Mouse (Mus musculus): Measurements from ENCODE around the gene Ccnk. TPM values are rescaled to one million over a fixed set of nuclear protein-coding genes. Genes with fewer than 3 reads are reported as not detected.

The Ccnk gene
- polyA plus RNA-seq, 1 experiment from 2014 or later: 3.4 TPM

DNA sequence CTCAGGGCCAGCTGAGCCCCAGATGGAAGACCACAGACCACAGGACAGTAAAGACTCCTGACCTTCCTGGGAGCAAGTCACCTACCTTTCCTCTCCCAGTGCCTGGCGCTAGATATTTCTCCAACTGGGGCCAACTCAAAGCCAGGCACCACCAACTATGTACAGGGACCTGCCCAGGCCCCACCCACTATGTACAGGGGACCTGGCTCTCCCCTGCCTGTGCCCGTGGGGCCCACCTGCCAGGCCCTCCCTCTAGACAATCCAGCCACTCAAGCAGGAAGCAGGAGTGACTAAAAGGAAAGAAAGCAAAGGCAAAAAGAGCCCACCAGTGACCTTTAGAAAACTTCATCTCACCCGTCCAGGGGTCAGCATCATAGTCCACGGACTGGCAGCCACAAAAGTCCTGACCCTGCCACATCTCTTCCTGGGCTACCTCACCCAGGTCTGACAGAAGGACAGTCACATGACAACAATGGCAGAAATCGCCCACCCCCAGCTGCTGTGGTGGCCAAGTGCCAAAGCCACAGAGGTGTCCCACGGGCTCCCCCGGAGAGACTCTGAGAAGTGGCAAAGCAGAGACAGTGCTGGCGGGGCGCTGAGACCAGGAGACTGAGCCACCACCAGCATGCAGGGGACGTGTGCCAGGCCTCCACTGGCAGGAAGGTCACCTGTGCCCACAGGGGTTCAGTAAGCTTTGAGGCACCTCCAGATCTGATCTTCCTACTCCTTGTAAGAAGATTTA, 67.6 kb downstream of the Ccnk start:
- no peaks in the 10 kb centered on the region for H3K36me3 ChIP-seq
- no peak for DNase-seq (ENCODE audit: low spot score)
- H3K9me3 ChIP-seq (replicated peaks): no peaks in the 10 kb centered on the region
- peaks cover 77% of the 10 kb centered on the region for H3K4me1 ChIP-seq
- 80% methylated on average over 10 of the region's 10 CpGs for WGBS
- H3K27me3 ChIP-seq (ENCODE audit: low read depth, poor library complexity, severe bottlenecking): peaks cover 60% of the 10 kb centered on the region
- H3K4me3 ChIP-seq: no peak overlapping the region
- no peak overlapping the region for H3K27ac ChIP-seq

DNA sequence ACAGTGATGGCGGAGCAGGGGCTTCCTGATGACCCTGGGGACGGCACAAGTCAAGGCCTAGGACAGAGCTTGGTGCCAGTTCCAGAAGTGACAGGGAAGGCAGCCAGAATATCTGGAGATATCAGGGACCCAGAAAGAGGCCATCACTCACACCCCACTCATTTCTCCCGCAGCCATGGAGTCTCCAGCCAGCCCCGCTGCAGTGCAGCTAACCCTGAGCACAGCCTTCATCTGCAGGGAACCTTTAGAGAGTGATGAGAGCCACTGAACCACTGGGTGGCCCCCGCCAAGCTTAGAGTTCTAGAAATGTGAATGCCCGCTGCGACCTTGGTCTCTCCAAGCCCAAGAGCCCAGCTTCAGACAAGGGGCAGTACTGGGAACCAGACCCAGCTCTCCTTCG, 69.6 kb downstream of the Ccnk start:
- Histone ChIP-seq H3K4me1 (peaks cover 87% of the 10 kb centered on the region), H3K27ac (0 out of 2 replicates have a peak overlapping the region, but pooled peaks have one; percentile 2)

GRCm38 (mm10) chr12:108249522-108249921, 70.1 kb downstream of the Ccnk start:
- Histone ChIP-seq H3K4me1 (peaks cover 85% of the 10 kb centered on the region), H3K27me3 (ENCODE audit: low read depth, poor library complexity, severe bottlenecking) (peaks cover 34% of the 10 kb centered on the region; the same call in 1 of the 2 replicates), H3K36me3 (no peaks in the 10 kb centered on the region), H3K9me3 (replicated peaks) (no peaks in the 10 kb centered on the region), H3K27ac (0 out of 2 replicates have a peak overlapping the region, but pooled peaks have one; percentile 2), H3K4me3 (no peak overlapping the region)
- no peak for DNase-seq (ENCODE audit: low spot score)
- WGBS: 90% methylated on average over 10 of the region's 10 CpGs

More for the DNA sequence above, 69.6 kb downstream of the Ccnk start:
- no peak overlapping the region for H3K4me3 ChIP-seq
- H3K36me3 ChIP-seq: no peaks in the 10 kb centered on the region
- no peaks in the 10 kb centered on the region for H3K9me3 ChIP-seq (replicated peaks)
- no peak for DNase-seq (ENCODE audit: low spot score)
- 94% methylated on average over 8 of the region's 8 CpGs for WGBS
- H3K27me3 ChIP-seq (ENCODE audit: low read depth, poor library complexity, severe bottlenecking): peaks cover 39% of the 10 kb centered on the region

- 89% methylated on average over 31 of the region's 31 CpGs for WGBS
Observed at GRCm38 (mm10) chr12:108251034-108251792, 71.8 kb downstream of the Ccnk start.

GRCm38 (mm10) chr12:108251825-108252542, 72.6 kb downstream of the Ccnk start:
- DNase-seq (ENCODE audit: low spot score): no peak
- Histone ChIP-seq H3K4me3 (no peak overlapping the region), H3K27ac (no peak overlapping the region), H3K9me3 (replicated peaks) (no peaks in the 10 kb centered on the region), H3K36me3 (no peaks in the 10 kb centered on the region), H3K4me1 (peaks cover 76% of the 10 kb centered on the region), H3K27me3 (ENCODE audit: low read depth, poor library complexity, severe bottlenecking) (peaks cover 10% of the 10 kb centered on the region; the same call in 1 of the 2 replicates)
- 83% methylated on average over 15 of the region's 15 CpGs for WGBS

More at GRCm38 (mm10) chr12:108251034-108251792, 71.8 kb downstream of the Ccnk start:
- no peaks in the 10 kb centered on the region for H3K36me3 ChIP-seq
- H3K9me3 ChIP-seq (replicated peaks): no peaks in the 10 kb centered on the region
- peaks cover 80% of the 10 kb centered on the region for H3K4me1 ChIP-seq
- H3K27me3 ChIP-seq (ENCODE audit: low read depth, poor library complexity, severe bottlenecking): peaks cover 17% of the 10 kb centered on the region; the same call in 1 of the 2 replicates
- no peak for DNase-seq (ENCODE audit: low spot score)
- no peak overlapping the region for H3K4me3 ChIP-seq
- peak overlapping the region; percentile 31; the same call in 1 of the 2 replicates for H3K27ac ChIP-seq

Other genes with a start within 250 kb of the Ccnk start
- gene Bcl11b, start 176.0 kb upstream of the Ccnk start, polyA plus RNA-seq (2016; fragmentation: Nextera tagmentation; extraction: Ambion mirVana): 5.4 and 7.8 TPM in 2 replicates
- gene Setd3, start 265 bp upstream of the Ccnk start, polyA plus RNA-seq (2016; fragmentation: Nextera tagmentation; extraction: Ambion mirVana): 71.4 and 76.9 TPM in 2 replicates
- gene Ccdc85c, start 95.8 kb downstream of the Ccnk start, polyA plus RNA-seq (2016; fragmentation: Nextera tagmentation; extraction: Ambion mirVana): 5.4 and 6.2 TPM in 2 replicates
- gene Hhipl1, start 126.7 kb downstream of the Ccnk start, polyA plus RNA-seq (2016; fragmentation: Nextera tagmentation; extraction: Ambion mirVana): 0.06 and 0.21 TPM in 2 replicates
- 1.9 and 2.0 TPM in 2 replicates for gene Cyp46a1, start 154.8 kb downstream of the Ccnk start, polyA plus RNA-seq (2016; fragmentation: Nextera tagmentation; extraction: Ambion mirVana)
- gene Eml1, start 191.4 kb downstream of the Ccnk start, polyA plus RNA-seq (2016; fragmentation: Nextera tagmentation; extraction: Ambion mirVana): 47.1 and 64.7 TPM in 2 replicates